Mouse (Mus musculus): ENCODE measurements around the gene Pdcd5. TPM values are rescaled to one million over a fixed set of nuclear protein-coding genes. Genes with fewer than 3 reads are reported as not detected.

Gene Pdcd5
- polyA plus RNA-seq (2015; fragmentation: Nextera tagmentation; extraction: Ambion mirVana) = 231 and 247 TPM in 2 replicates

DNA sequence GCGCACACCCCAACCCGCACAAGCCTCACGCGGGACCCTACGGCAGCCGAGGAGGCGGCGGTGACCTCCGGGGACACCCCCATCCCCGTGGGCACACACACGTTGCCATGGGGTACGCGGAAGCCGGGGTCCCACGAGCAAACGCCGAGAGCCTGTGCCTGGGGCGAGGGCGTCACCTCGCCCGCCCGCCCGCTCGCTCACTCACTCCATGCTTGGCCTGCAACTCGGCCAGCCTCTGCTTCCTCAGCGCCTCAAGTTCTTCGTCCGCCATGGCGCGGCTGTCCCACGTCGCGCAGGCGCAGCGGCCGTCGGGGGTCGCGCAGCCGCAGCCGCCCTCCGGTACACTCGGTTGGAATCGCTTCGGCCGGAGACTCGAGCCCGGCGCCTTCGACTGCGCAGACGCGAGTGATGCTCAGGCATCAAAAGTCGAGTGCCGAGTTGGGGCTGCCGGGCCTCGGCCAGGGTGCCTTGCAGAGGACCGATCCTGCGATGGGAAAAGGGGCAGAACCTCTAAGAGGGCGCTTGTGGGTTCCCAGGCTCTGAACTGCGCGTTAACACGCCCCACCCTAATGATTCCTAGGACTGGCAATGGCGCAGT is at the start of gene Pdcd5:
Gene Pdcd5, minus strand, starts transcription at position 421 of the 598 bp plus-strand sequence.
- peak within 1 kb of the TSS; percentile 88 for H3K9ac ChIP-seq
- H3K27me3 ChIP-seq = no peaks in the 10 kb centered on the region
- H3K9me3 ChIP-seq = no peaks in the 10 kb centered on the region
- H3K4me1 ChIP-seq = peaks cover 9% of the 10 kb centered on the region; the same call in 1 of the 2 replicates
- under 1% methylated on average over 59 of the region's 64 CpGs for WGBS
- peak within 1 kb of the TSS; percentile 73 for H3K4me2 ChIP-seq
- peak within 1 kb of the TSS; percentile 69 for H3K27ac ChIP-seq
- H3K4me3 ChIP-seq = peak within 1 kb of the TSS; percentile 85
- H3K36me3 ChIP-seq = peaks cover 35% of the 10 kb centered on the region
- peak; percentile 89 for ATAC-seq (ENCODE audit: borderline replicate concordance, extremely low read depth, low FRiP score, low TSS enrichment)

DNA sequence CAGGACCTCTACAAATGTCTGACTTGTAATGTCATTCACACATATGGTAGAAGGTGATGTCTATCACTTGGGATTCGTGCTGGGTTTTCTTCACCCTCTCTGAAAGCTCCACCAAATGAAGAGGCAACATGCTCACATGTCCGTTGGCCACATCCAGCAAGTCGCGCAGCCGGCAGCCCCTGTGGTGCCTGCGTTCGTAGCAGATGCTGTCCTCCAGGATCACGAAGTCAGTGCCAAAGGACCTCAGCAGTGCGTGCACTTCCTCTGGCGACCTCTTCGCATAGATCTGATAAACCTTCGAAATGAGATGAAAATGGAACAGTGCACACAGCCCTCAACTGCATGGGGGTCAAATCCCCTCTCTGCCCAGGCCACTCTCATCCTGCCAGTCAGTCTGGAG is 45.3 kb upstream of the Pdcd5 start:
- H3K36me3 ChIP-seq = peaks cover 6% of the 10 kb centered on the region; the same call in 1 of the 2 replicates
- H3K9ac ChIP-seq = no peak overlapping the region
- H3K9me3 ChIP-seq = no peaks in the 10 kb centered on the region
- WGBS = 87% methylated on average over 12 of the region's 12 CpGs
- no peaks in the 10 kb centered on the region; the same call in 1 of the 2 replicates for H3K4me1 ChIP-seq
- H3K27me3 ChIP-seq = no peaks in the 10 kb centered on the region
- no peak for ATAC-seq (ENCODE audit: borderline replicate concordance, extremely low read depth, low FRiP score, low TSS enrichment)
- no peak overlapping the region for H3K27ac ChIP-seq
- H3K4me2 ChIP-seq = no peak overlapping the region
- no peak overlapping the region for H3K4me3 ChIP-seq

DNA sequence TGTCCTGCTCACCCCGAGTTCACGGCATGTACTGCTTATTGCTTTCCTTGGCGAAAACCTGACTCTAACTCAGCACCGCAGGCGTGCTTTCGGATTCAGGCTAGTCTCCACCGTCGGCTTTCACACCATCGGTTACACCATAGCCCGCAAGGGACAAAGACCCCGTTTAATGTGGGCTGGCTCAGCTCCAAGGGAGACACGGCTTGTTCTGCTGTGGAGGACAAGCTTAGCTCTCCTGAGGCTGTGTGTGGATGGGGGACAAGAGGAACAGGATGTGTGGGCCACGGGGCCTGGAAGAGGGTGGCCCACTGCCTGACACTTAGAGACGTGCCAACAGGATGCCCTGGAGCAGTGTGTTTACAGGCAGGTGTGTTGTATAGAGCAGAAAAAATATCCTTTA is 44.8 kb upstream of the Pdcd5 start:
- no peaks in the 10 kb centered on the region for H3K9me3 ChIP-seq
- peaks cover 4% of the 10 kb centered on the region; the same call in 1 of the 2 replicates for H3K4me1 ChIP-seq
- H3K4me3 ChIP-seq = no peak overlapping the region
- no peak overlapping the region for H3K27ac ChIP-seq
- H3K27me3 ChIP-seq = no peaks in the 10 kb centered on the region
- WGBS = 72% methylated on average over 14 of the region's 14 CpGs
- no peak overlapping the region for H3K9ac ChIP-seq
- no peak for ATAC-seq (ENCODE audit: borderline replicate concordance, extremely low read depth, low FRiP score, low TSS enrichment)
- H3K36me3 ChIP-seq = peaks cover 6% of the 10 kb centered on the region; the same call in 1 of the 2 replicates
- H3K4me2 ChIP-seq = no peak overlapping the region

DNA sequence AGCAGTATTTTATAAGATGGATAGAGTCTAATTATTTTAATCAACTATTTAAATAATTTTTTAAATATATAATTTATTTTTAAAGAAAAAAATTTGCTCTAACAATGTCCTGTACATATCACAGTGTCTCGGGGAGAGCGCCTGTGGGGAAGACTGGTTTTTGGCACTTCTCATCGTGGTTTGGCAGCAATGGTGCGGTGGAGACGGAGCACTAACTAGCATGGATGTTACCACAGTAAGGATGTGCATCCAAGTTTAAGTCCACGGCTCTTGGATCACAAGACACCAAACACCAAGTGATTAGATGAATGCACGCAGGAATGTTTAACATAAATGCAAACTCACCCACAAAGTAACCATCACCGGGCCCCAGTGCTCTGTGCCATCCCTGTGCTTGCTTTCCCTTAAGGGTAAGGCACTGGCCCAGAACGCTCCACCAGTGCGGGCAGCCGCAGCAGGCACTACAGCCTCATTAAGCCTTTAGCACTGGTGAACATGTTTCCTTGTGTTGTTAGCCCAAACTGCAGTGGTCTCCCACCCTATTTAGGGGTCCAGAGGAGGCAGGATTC is 41.5 kb upstream of the Pdcd5 start:
- Histone ChIP-seq H3K27me3 (no peaks in the 10 kb centered on the region), H3K4me3 (no peak overlapping the region)
- WGBS = 75% methylated on average over 11 of the region's 11 CpGs

DNA sequence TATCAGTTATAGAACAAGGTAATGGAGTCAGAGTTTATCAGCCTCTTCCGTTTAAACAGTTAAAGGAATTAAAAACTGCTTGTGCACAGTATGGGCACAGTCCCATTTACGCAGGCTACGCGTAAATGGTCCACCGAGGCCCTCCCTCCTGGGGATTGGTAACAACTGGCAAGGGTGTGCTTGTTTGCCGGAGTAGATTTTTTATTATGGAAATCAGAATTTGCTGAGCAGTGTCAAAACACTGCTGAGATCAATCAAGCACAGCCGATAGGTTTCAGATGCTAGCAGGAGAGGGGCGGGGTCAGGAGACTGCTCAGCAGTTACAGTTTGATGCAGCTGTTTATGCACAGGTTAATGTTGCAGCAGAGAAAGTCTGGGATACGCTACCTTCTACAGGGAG is 41.0 kb upstream of the Pdcd5 start:
- Histone ChIP-seq H3K27me3 (no peaks in the 10 kb centered on the region), H3K27ac (no peak overlapping the region), H3K4me1 (peaks cover 6% of the 10 kb centered on the region; the same call in 1 of the 2 replicates), H3K36me3 (0 out of 2 replicates have a peak, but pooled peaks cover 6% of the 10 kb centered on the region), H3K9me3 (no peaks in the 10 kb centered on the region), H3K4me2 (no peak overlapping the region), H3K9ac (no peak overlapping the region), H3K4me3 (no peak overlapping the region)
- WGBS = 73% methylated on average over 9 of the region's 9 CpGs
- no peak for ATAC-seq (ENCODE audit: borderline replicate concordance, extremely low read depth, low FRiP score, low TSS enrichment)

More for the DNA sequence above, 41.5 kb upstream of the Pdcd5 start:
- H3K36me3 ChIP-seq = 0 out of 2 replicates have a peak, but pooled peaks cover 6% of the 10 kb centered on the region
- no peak overlapping the region for H3K4me2 ChIP-seq
- no peak for ATAC-seq (ENCODE audit: borderline replicate concordance, extremely low read depth, low FRiP score, low TSS enrichment)
- H3K9me3 ChIP-seq = no peaks in the 10 kb centered on the region
- no peak overlapping the region for H3K9ac ChIP-seq
- H3K27ac ChIP-seq = no peak overlapping the region
- peaks cover 6% of the 10 kb centered on the region; the same call in 1 of the 2 replicates for H3K4me1 ChIP-seq

DNA sequence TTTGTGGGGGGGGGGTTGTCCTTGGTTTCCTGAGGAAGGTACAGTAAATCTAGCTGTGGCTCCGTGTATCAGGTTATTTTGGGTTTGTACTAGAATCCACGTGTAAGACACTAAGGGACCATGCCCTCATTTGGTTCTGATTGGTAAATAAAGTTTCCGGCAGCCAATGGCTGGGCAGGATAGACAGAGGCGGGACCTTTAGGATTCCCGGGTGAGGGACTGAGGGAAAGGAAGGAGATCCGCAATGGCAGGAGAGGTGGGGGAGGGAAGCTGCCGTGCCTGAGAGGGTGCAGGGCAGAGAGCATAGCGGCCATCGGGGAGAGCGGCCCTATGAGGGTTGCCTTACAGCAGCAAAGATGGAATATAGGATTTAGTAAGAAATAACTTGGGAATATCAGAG is 39.9 kb upstream of the Pdcd5 start:
- Histone ChIP-seq H3K9ac (no peak overlapping the region), H3K27ac (no peak overlapping the region)

DNA sequence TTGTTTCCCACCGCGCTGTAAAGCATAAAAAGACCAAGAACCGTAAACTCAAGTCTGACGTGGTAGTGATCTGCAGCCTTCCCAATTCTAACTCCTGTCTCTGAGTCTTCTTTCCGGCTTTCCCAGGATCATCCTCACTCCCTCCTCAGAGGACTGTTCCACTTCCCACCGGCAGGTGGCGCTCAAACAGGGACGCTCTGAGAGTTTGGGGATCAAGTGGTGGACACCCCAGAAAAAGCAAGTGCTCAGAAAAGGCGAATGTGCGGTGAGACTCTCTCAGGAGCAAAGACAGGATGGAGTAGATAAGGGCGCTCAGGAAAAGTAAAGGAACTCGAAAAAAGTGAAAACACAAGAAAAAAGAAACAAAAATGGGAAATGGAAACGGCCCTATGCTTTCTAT is 39.4 kb upstream of the Pdcd5 start:
- peak overlapping the region; percentile 44 for H3K4me2 ChIP-seq
- no peak for ATAC-seq (ENCODE audit: borderline replicate concordance, extremely low read depth, low FRiP score, low TSS enrichment)
- H3K36me3 ChIP-seq = 0 out of 2 replicates have a peak, but pooled peaks cover 6% of the 10 kb centered on the region
- H3K9me3 ChIP-seq = no peaks in the 10 kb centered on the region
- H3K4me3 ChIP-seq = peak overlapping the region; percentile 13
- H3K4me1 ChIP-seq = peaks cover 6% of the 10 kb centered on the region; the same call in 1 of the 2 replicates
- H3K27me3 ChIP-seq = no peaks in the 10 kb centered on the region
- no peak overlapping the region for H3K9ac ChIP-seq
- 22% methylated on average over 13 of the region's 13 CpGs for WGBS
- no peak overlapping the region for H3K27ac ChIP-seq

More for the DNA sequence above, 39.9 kb upstream of the Pdcd5 start:
- Histone ChIP-seq H3K4me2 (peak overlapping the region; percentile 44), H3K9me3 (no peaks in the 10 kb centered on the region), H3K27me3 (no peaks in the 10 kb centered on the region), H3K36me3 (0 out of 2 replicates have a peak, but pooled peaks cover 6% of the 10 kb centered on the region), H3K4me1 (peaks cover 6% of the 10 kb centered on the region; the same call in 1 of the 2 replicates), H3K4me3 (peak overlapping the region; percentile 13)
- ATAC-seq (ENCODE audit: borderline replicate concordance, extremely low read depth, low FRiP score, low TSS enrichment) = peak; percentile 32; the same call in 1 of the 2 replicates
- WGBS = 22% methylated on average over 10 of the region's 10 CpGs

DNA sequence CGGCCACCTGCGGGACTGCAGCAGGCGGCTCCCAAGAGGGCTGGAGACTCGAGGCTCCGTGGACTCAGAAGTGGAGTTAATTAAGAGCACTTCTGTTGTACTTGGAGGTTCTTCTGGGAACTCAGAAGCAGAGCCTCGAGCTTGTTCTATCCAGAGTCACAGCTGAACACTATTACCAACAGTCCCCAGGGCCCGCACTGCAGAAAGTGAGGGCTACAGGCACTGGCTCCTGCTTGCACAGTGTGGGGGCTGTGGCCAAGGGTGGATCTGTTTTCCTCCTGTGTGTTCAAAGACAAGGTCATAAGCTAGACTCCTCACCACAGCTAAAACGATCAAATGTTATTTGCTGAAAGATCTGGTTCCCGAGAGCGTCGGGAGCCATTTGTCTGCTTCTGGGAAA is 38.9 kb upstream of the Pdcd5 start:
- no peak overlapping the region for H3K9ac ChIP-seq
- ATAC-seq (ENCODE audit: borderline replicate concordance, extremely low read depth, low FRiP score, low TSS enrichment) = no peak
- no peak overlapping the region for H3K27ac ChIP-seq
- H3K9me3 ChIP-seq = no peaks in the 10 kb centered on the region
- WGBS = 47% methylated on average over 11 of the region's 11 CpGs
- no peak overlapping the region for H3K4me2 ChIP-seq
- 0 out of 2 replicates have a peak, but pooled peaks cover 6% of the 10 kb centered on the region for H3K36me3 ChIP-seq
- H3K4me3 ChIP-seq = no peak overlapping the region
- no peaks in the 10 kb centered on the region for H3K27me3 ChIP-seq
- peaks cover 6% of the 10 kb centered on the region; the same call in 1 of the 2 replicates for H3K4me1 ChIP-seq

DNA sequence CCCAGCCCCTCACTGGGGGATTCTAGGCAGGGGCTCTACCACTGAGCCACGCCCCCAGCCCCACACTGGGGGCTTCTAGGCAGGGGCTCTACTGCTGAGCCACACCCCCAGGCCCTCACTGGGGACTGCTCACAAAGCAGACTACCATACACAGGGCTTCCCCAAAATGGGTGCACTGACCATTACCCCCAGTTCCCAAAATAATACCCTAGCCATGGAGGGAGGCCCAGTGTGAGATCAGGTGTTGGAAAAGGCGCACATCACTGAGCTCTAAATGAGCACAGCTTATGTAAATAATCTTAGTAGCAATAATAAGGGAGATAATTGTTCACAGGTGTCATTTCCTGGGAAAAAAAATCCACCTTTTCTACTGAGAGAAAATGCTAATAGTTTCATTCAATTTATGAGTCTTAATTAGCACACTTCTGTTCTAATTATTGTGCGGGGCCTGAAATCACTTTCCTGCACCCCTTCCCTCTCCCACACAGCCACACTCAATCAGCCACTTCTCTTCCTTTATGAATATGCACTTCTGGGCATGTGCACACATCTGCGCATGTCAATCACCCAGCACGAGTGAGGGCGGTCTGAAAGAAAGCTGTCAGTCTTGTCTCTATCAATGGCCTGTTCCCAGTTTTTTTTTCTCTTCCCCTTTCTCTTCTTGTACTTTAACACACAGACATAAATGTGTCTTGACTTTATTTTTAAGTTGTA is 36.2 kb upstream of the Pdcd5 start:
- Histone ChIP-seq H3K27ac (no peak overlapping the region), H3K4me2 (no peak overlapping the region), H3K9me3 (no peaks in the 10 kb centered on the region), H3K9ac (no peak overlapping the region), H3K36me3 (no peaks in the 10 kb centered on the region), H3K4me1 (peaks cover 9% of the 10 kb centered on the region; the same call in 1 of the 2 replicates), H3K27me3 (no peaks in the 10 kb centered on the region), H3K4me3 (no peak overlapping the region)
- ATAC-seq (ENCODE audit: borderline replicate concordance, extremely low read depth, low FRiP score, low TSS enrichment) = no peak
- 85% methylated on average over 6 of the region's 6 CpGs for WGBS

DNA sequence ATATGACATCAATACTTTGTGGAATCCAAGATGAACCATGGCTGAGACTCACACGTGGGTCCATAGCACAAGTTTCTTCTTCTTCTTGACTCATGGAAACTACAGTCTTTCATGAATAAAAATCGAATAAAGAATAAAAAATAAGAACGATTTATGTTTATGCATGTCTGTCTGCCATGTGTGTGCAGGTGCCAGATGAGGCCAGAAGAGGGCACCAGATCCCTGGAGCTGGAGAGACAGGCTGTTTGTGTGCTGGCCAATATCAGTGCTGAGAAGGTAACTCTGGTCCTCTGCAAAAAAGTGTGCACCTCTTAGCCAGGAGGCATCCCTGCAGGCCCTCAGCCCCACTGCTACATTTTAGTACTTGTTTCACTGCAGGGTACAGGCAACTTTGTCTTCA is 34.2 kb upstream of the Pdcd5 start:
- no peaks in the 10 kb centered on the region for H3K27me3 ChIP-seq
- ATAC-seq (ENCODE audit: borderline replicate concordance, extremely low read depth, low FRiP score, low TSS enrichment) = no peak
- 79% methylated on average over 3 of the region's 3 CpGs for WGBS

DNA sequence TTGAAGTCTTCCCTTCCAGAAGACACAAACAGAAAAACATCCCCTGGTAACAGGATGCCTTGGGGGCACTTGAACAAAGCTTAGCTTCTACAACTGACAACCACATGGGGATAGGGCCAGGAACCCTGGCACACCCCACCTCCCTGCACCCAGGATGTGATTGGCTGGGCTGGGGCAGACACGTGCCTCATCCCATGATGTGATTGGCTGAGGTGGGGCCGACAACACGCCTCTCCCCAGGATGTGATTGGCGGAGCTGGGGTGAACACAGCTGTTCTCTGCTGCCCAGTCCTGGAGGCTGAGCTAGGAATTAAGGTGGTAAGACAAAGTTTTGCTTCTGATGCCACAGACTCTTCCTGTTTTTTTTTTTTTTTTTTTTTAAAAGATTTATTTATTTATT is 31.7 kb upstream of the Pdcd5 start:
- no peak overlapping the region for H3K9ac ChIP-seq
- no peak overlapping the region for H3K4me2 ChIP-seq
- 70% methylated on average over 4 of the region's 4 CpGs for WGBS
- ATAC-seq (ENCODE audit: borderline replicate concordance, extremely low read depth, low FRiP score, low TSS enrichment) = no peak
- no peak overlapping the region for H3K27ac ChIP-seq
- no peaks in the 10 kb centered on the region for H3K9me3 ChIP-seq
- H3K27me3 ChIP-seq = no peaks in the 10 kb centered on the region
- H3K4me3 ChIP-seq = no peak overlapping the region
- 0 out of 2 replicates have a peak, but pooled peaks cover 4% of the 10 kb centered on the region for H3K4me1 ChIP-seq
- no peaks in the 10 kb centered on the region for H3K36me3 ChIP-seq

More for the DNA sequence above, 34.2 kb upstream of the Pdcd5 start:
- Histone ChIP-seq H3K9ac (no peak overlapping the region), H3K9me3 (no peaks in the 10 kb centered on the region), H3K27ac (no peak overlapping the region), H3K36me3 (no peaks in the 10 kb centered on the region), H3K4me2 (no peak overlapping the region), H3K4me3 (no peak overlapping the region), H3K4me1 (0 out of 2 replicates have a peak, but pooled peaks cover 4% of the 10 kb centered on the region)

Measured in lung, embryonic 15.5 days (tissue).